22 mouse cellular contexts compared by ENCODE assay signal in the genomic region with DNA sequence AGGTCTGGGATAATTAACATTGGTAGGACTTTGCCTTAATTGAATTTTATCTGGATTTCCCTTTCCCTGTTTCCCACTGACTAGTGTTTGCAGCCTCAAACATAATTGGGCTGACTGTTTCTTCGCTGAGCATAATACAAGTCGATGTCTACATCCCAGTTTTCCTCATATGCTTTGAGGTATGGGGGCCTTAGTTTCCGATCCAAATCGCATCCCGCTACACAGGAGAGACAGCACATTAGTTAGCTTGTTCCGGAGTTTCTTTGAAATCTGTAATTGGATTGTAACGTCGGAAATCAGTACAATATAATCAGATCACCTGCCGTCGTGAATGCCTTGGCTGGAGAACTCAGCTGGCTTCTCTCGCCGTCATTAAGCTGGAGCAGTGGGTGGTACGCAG. TPM values are rescaled to one million over a fixed set of nuclear protein-coding genes. Genes with fewer than 3 reads are reported as not detected.
A peak's percentile ranks its signal among the peaks of the same experiment; 100 is the strongest.
DNase-seq lines count a peak whose midpoint lies in the region; ATAC-seq and TF ChIP-seq lines count a peak whose summit lies in the region.
"Had no signal": no experiment of that assay in that cellular context is flagged by ENCODE, and none has a peak within 500 bp of the region (broad histone marks: within the 10 kb centered on the region; RNA-seq: fewer than 3 reads in every experiment).

No protein-coding gene starts in this region.

- H3K9me3 ChIP-seq in hindbrain, embryonic 13.5 days, result 0 out of 2 replicates have a peak, but pooled peaks cover 5% of the 10 kb centered on the region
- no peaks in the 10 kb centered on the region for H3K9me3 ChIP-seq in hindbrain, postnatal 0 days (ENCODE audit: low read length)
- no peaks in the 10 kb centered on the region for H3K9me3 ChIP-seq in neural tube, embryonic 14.5 days (ENCODE audit: control insufficient read depth, low read length)
- no peaks in the 10 kb centered on the region for H3K9me3 ChIP-seq in neural tube, embryonic 15.5 days (replicated peaks)
- H3K9me3 ChIP-seq: embryonic facial prominence, embryonic 15.5 days; heart, embryonic 10.5 days; stomach, embryonic 15.5 days had no signal

- H3K4me2 ChIP-seq in hindbrain, embryonic 13.5 days, result no peak overlapping the region
- H3K4me2 ChIP-seq in hindbrain, postnatal 0 days (ENCODE audit: low read depth, low read length), result no peak overlapping the region
- H3K4me2 ChIP-seq in neural tube, embryonic 14.5 days (ENCODE audit: low read depth, low read length), result no peak overlapping the region
- H3K4me2 ChIP-seq in neural tube, embryonic 15.5 days, result no peak overlapping the region
- H3K4me2 ChIP-seq: embryonic facial prominence, embryonic 15.5 days; liver, embryonic 13.5 days; stomach, embryonic 15.5 days had no signal

- no peak overlapping the region for H3K9ac ChIP-seq in hindbrain, embryonic 13.5 days
- no peak overlapping the region for H3K9ac ChIP-seq in hindbrain, postnatal 0 days (replicated peaks; ENCODE audit: low read length)
- no peak overlapping the region for H3K9ac ChIP-seq in neural tube, embryonic 14.5 days (replicated peaks; ENCODE audit: low read depth, low read length)
- H3K9ac ChIP-seq in neural tube, embryonic 15.5 days (replicated peaks), result no peak overlapping the region
- H3K9ac ChIP-seq: embryonic facial prominence, embryonic 15.5 days; liver, embryonic 13.5 days; stomach, embryonic 15.5 days had no signal

- H3K27ac ChIP-seq in cerebellum, adult 2 months (ENCODE audit: insufficient read depth, low read length), result no peak overlapping the region
- peak overlapping the region; percentile 63 for H3K27ac ChIP-seq in hindbrain, embryonic 13.5 days
- no peak overlapping the region for H3K27ac ChIP-seq in hindbrain, postnatal 0 days
- H3K27ac ChIP-seq in neural tube, embryonic 14.5 days (ENCODE audit: low read depth, low read length), result peak overlapping the region; percentile 45; the same call in 1 of the 2 replicates
- H3K27ac ChIP-seq in neural tube, embryonic 15.5 days (replicated peaks), result no peak overlapping the region
- H3K27ac ChIP-seq: embryonic facial prominence, embryonic 15.5 days; heart, embryonic 10.5 days; liver, embryonic 13.5 days; stomach, embryonic 15.5 days had no signal

- no peak for TF ChIP-seq CTCF in cerebellum, adult 2 months (IDR thresholded peaks at IDR 0.05; ENCODE audit: borderline replicate concordance, insufficient read depth, low read depth, low read length)
- no peak for TF ChIP-seq CTCF in hindbrain, postnatal 0 days (IDR thresholded peaks at IDR 0.05; ENCODE audit: low read depth)

- DNase-seq in cerebellum, postnatal 10 days, result peak; percentile 34 to 36
- DNase-seq in cerebellum, adult 2 months, result no peak
- DNase-seq in hindbrain, postnatal 0 days (ENCODE audit: low spot score), result no peak
- no peak for DNase-seq in right cerebral cortex, adult 18-20 months
- DNase-seq: adrenal gland, adult 8-10 months; cerebellum, adult 18-20 months; cerebellum, postnatal 36 days; kidney, postnatal 25 days; liver, embryonic 13.5 days; lung, adult 2 months; lung, postnatal 14 days; thymus, postnatal 25 days had no signal

- H3K27me3 ChIP-seq in cerebellum, adult 2 months (ENCODE audit: control insufficient read depth, insufficient read depth, low read length), result no peaks in the 10 kb centered on the region
- no peaks in the 10 kb centered on the region for H3K27me3 ChIP-seq in hindbrain, embryonic 13.5 days
- no peaks in the 10 kb centered on the region for H3K27me3 ChIP-seq in hindbrain, postnatal 0 days (ENCODE audit: insufficient read depth, low read length)
- H3K27me3 ChIP-seq in neural tube, embryonic 14.5 days (ENCODE audit: control insufficient read depth, insufficient read depth, low read length), result no peaks in the 10 kb centered on the region
- no peaks in the 10 kb centered on the region for H3K27me3 ChIP-seq in neural tube, embryonic 15.5 days (replicated peaks)
- H3K27me3 ChIP-seq: embryonic facial prominence, embryonic 15.5 days; liver, embryonic 13.5 days; stomach, embryonic 15.5 days had no signal

- peaks cover 7% of the 10 kb centered on the region for H3K4me1 ChIP-seq in cerebellum, adult 2 months (ENCODE audit: control insufficient read depth, insufficient read depth, low read length)
- H3K4me1 ChIP-seq in hindbrain, embryonic 13.5 days (replicated peaks), result peaks cover 31% of the 10 kb centered on the region
- no peaks in the 10 kb centered on the region for H3K4me1 ChIP-seq in hindbrain, postnatal 0 days (ENCODE audit: insufficient read depth, low read length)
- H3K4me1 ChIP-seq in neural tube, embryonic 14.5 days (ENCODE audit: control insufficient read depth, insufficient read depth, low read length), result 0 out of 2 replicates have a peak, but pooled peaks cover 3% of the 10 kb centered on the region
- H3K4me1 ChIP-seq in neural tube, embryonic 15.5 days, result peaks cover 3% of the 10 kb centered on the region; the same call in 1 of the 2 replicates
- H3K4me1 ChIP-seq: heart, embryonic 10.5 days; liver, embryonic 13.5 days had no signal

- H3K4me3 ChIP-seq in cerebellum, adult 2 months (replicated peaks; ENCODE audit: insufficient read depth, low read depth, low read length), result no peak overlapping the region
- no peak overlapping the region for H3K4me3 ChIP-seq in hindbrain, embryonic 13.5 days
- H3K4me3 ChIP-seq in hindbrain, postnatal 0 days (ENCODE audit: low read length), result no peak overlapping the region
- H3K4me3 ChIP-seq in neural tube, embryonic 14.5 days (ENCODE audit: low read depth, low read length), result no peak overlapping the region
- H3K4me3 ChIP-seq in neural tube, embryonic 15.5 days (replicated peaks), result no peak overlapping the region
- H3K4me3 ChIP-seq: embryonic facial prominence, embryonic 15.5 days; heart, embryonic 10.5 days; liver, embryonic 13.5 days; stomach, embryonic 15.5 days had no signal

- H3K36me3 ChIP-seq in hindbrain, embryonic 13.5 days, result peaks cover 6% of the 10 kb centered on the region
- H3K36me3 ChIP-seq in hindbrain, postnatal 0 days (ENCODE audit: insufficient read depth, low read length), result no peaks in the 10 kb centered on the region
- H3K36me3 ChIP-seq in neural tube, embryonic 14.5 days (ENCODE audit: control insufficient read depth, insufficient read depth, low read length), result no peaks in the 10 kb centered on the region
- H3K36me3 ChIP-seq in neural tube, embryonic 15.5 days, result peaks cover 3% of the 10 kb centered on the region; the same call in 1 of the 2 replicates
- H3K36me3 ChIP-seq: embryonic facial prominence, embryonic 15.5 days; liver, embryonic 13.5 days; stomach, embryonic 15.5 days had no signal

- ATAC-seq in hindbrain, embryonic 13.5 days (ENCODE audit: low FRiP score), result no peak
- ATAC-seq in hindbrain, postnatal 0 days, result no peak
- no peak for ATAC-seq in neural tube, embryonic 14.5 days (ENCODE audit: low read depth)
- no peak for ATAC-seq in neural tube, embryonic 15.5 days (ENCODE audit: low FRiP score)
- ATAC-seq: activated CD4-positive, CD25-positive, alpha-beta regulatory T cell, adult 4 months; intestine, embryonic 16.5 days had no signal

- no peak for TF ChIP-seq POLR2A in cerebellum, adult 2 months (IDR thresholded peaks at IDR 0.05; ENCODE audit: borderline replicate concordance, insufficient read depth, low read length)

- 56% methylated on average over 13 of the region's 13 CpGs for WGBS in cerebellum, adult 2 months
- 36% methylated on average over 13 of the region's 13 CpGs for WGBS in hindbrain, embryonic 13.5 days
- 36% methylated on average over 13 of the region's 13 CpGs for WGBS in hindbrain, postnatal 0 days
- WGBS in neural tube, embryonic 14.5 days, result 50% methylated on average over 13 of the region's 13 CpGs
- WGBS in neural tube, embryonic 15.5 days, result 42% methylated on average over 13 of the region's 13 CpGs

RNA-seq across cellular contexts. Expression of a gene that starts 59.0 kb away (rescaled TPM):
- 20.8 and 22.3 TPM in 2 replicates for polyA plus RNA-seq in cerebellum, adult 2 months (2012; rRNA removed)
- 25.5 and 26.3 TPM in 2 replicates for polyA plus RNA-seq in hindbrain, embryonic 13.5 days (2015; fragmentation: Nextera tagmentation; extraction: Ambion mirVana)
- total RNA-seq in hindbrain, postnatal 0 days (2014; rRNA removed), result 6.8 and 7.7 TPM in 2 replicates
- polyA plus RNA-seq in hindbrain, postnatal 0 days (2015; fragmentation: Nextera tagmentation; extraction: Ambion mirVana), result 18.3 and 18.8 TPM in 2 replicates
- 21.8 and 22.4 TPM in 2 replicates for polyA plus RNA-seq in neural tube, embryonic 14.5 days (2014; fragmentation: Nextera tagmentation; extraction: Ambion mirVana)
- 19.6 and 21.4 TPM in 2 replicates for polyA plus RNA-seq in neural tube, embryonic 15.5 days (2015; fragmentation: Nextera tagmentation; extraction: Ambion mirVana)
- total RNA-seq: hematopoietic stem cell, adult 5-6 weeks; megakaryocyte progenitor cell, adult 5-6 weeks had no signal
- polyA plus RNA-seq: activated CD4-positive, CD25-positive, alpha-beta regulatory T cell, adult 4 months had no signal

Comparison
In these comparisons a context has a peak if more than half of its experiments do, and no peak if none do; other contexts are left out.
1. DNase-seq: peak in cerebellum, postnatal 10 days (2 of 2); none in cerebellum, adult 2 months (0 of 2), hindbrain, postnatal 0 days (single experiment) and right cerebral cortex, adult 18-20 months (single experiment).
2. H3K27ac ChIP-seq: peak in hindbrain, embryonic 13.5 days (single experiment) and neural tube, embryonic 14.5 days (single experiment); none in cerebellum, adult 2 months (single experiment), hindbrain, postnatal 0 days (single experiment) and neural tube, embryonic 15.5 days (single experiment).